Mouse (Mus musculus) bone marrow macrophage, adult 2 months (primary cell): ENCODE results near the gene Cct8l1.

ENCODE experiments used
- CTCF ChIP-seq: IDR thresholded peaks from 2 replicates; pipeline ENCODE4 v1.5.1; 2012; ENCODE audit warnings: low read depth, mild to moderate bottlenecking, low read length, moderate library complexity
- POLR2A ChIP-seq: IDR thresholded peaks from 2 replicates; pipeline ENCODE4 v1.6.1; 2012; ENCODE audit warnings: mild to moderate bottlenecking, low read depth, low read length, borderline replicate concordance

DNA sequence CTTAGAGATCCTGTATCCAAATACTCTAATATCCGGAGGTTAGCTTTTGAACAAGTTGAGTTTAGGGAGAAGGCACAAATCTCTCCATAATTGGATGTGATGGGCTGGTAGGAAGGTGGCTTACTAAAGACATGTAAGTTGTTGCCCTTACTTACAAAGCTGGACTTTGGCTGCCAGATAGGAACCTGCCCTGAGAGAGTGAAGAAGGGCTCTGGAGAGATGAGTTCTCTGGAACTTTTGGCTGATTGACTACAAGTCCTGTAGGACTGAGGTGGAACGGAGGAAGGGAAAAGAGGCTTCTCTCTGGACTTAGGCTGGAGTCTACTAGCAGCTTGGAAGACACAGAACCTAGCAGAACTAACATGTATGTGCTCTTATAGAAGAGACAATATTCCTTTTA lies 19.7 kb downstream of the Cct8l1 start:
- no peak for TF ChIP-seq CTCF
- TF ChIP-seq POLR2A: no peak
